Mouse (Mus musculus) heart, postnatal 10 days (tissue): ENCODE data around the gene Ndst2. TPM values are rescaled to one million over a fixed set of nuclear protein-coding genes. Genes with fewer than 3 reads are reported as not detected.

ENCODE experiments used
- DNase-seq, 2 experiments: peaks; one replicate each; pipeline ENCODE4 v3.0.0; 2021
- intact Hi-C: fragments of 180-260 bp; cut with DNase I; formaldehyde crosslinking; loops from one replicate; pipeline ENCODE4 v1.15.1; 2025
- total RNA-seq, 2 experiments: library from RNA; stranded (reverse); gene quantifications; 2 replicates each; pipeline ENCODE4 v1.2.3; 2021

The Ndst2 gene
- total RNA-seq: 10 to 100 TPM; 15.5 to 18.3 TPM

DNA sequence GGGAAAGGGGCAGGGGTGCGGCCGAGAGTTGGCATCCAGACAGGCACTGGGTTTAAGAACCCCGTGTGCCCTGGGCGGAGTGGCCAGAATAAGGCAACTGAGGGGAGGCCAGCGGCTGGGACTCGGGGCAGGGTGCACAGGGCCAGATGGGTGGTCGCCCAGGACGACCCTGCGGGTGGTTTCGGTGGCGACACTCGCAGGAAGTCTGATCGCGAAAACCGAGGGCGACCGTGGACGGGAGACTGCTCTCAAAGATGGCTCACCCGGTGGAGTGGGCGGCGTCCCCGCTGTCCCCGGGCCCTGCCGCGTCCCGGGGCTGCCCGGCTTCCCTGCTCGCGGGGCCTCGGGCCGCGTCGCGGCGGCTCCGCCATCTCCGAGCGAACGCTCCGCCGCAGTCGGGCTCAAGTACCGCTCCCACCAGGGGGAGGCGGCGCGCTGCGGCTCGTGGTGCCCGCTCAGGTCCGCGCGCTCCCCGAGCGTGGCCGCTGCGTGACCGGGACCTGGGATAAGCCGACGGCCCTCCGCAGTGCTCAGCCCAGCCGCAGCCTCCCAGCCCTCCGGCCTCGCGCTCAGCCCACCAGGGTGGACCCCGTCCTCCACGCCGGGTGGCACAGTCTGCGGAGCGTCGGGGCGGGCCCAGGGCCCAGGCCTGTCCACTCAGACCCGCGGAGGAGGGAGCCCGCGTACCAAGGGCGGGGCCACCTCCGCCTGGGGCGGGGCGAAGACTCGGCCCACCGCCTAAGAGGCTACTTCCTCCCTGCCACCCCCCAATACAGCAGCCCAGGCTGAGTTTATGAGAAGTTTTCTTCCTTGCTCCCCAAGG, at the start of gene Ndst2:
Gene Ndst2 (minus strand): TSS at position 611 of the 823 bp plus-strand sequence.
- intact Hi-C loops: no loop called here
- peak; percentile 91 to 93 for DNase-seq

DNA sequence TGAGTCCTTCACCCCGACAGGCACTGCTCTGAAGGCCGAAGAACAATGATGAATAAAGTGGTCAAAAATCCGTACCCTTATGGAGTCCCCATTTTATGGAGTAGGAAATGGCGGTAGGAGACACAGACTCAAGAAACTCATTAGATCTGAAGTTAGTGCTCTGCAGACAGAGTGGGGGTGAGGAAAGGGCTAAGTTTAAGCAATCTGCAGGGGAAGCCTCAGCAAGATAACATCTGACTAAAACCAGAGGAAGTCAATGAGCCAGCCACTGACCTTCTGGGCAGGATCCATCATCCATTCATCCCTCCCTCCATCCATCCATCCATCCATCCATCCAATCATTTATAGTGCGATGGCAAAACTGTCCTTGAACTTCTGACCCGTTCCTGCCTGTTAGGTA, 49.2 kb upstream of the Ndst2 start:
- no peak for DNase-seq
- intact Hi-C loops: no loop called here

GRCm38 (mm10) chr14:20782860-20783259, 48.5 kb upstream of the Ndst2 start:
- DNase-seq: no peak
- intact Hi-C loops: no loop called here

DNA sequence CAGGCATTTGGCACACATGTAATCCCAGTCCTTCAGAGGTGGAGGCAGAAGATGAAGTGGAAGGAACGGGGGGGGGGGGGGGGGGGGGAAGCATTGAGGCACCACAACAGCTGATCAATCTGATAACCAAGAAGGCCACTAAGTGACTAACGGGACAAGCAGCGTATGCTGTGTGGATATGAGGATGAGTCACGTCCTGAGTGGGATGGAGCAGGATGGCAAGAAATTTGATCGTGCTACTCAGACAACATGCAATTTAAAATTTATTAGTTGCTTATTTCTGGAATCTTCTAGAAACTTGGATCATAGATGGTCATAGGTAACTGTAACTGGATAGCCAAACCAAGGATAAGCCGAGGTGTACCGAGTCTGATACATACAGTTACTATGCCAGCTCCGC, 45.9 kb upstream of the Ndst2 start:
- DNase-seq: no peak
- intact Hi-C loops: no loop called here

- intact Hi-C loops: no loop called here
- DNase-seq: no peak
Measured at GRCm38 (mm10) chr14:20778496-20778895, 44.1 kb upstream of the Ndst2 start.

- DNase-seq: no peak
- intact Hi-C loops: no loop called here
Measured at GRCm38 (mm10) chr14:20775661-20776060, 41.3 kb upstream of the Ndst2 start.

DNA sequence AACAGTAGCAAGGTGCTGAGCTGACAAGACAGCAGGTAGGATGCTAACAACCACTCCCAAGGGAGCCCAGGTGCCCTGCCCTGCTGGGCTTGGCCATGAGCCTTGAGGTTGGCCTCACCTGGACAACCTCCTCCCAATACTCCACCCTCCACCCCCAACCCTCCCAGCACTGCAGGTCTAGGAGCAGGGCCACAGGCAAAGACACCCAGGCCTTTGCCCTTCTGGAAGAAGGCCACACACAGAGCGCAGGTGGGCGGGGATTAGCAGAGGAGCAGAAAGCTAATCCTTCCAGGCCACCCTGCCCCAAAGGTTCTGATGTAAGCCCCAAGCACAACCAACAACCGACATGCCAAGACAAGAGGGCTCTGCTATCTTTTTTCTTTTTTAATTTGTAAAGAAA, 39.0 kb upstream of the Ndst2 start:
- intact Hi-C loops: no loop called here
- DNase-seq: no peak

DNA sequence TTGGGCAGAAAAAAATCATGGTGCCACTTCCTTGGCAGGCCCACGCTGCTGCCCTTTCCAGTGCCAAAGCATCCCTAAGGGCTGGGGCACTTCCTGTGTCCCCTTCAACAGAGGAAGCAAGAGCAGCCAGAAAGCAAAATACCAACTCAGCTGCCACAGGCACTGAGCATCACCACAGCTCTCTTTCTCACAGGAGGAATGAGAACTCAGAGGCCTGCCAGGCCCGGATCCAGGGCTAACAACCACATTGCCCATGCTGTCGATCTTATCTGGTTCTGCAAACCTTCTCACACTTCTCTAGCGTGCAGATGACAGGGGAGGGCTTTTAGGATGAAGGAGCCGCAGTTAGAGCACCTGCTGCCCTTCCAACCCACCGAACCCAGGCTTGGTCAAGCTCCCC, 38.4 kb upstream of the Ndst2 start:
- no peak for DNase-seq
- intact Hi-C loops: no loop called here

GRCm38 (mm10) chr14:20771941-20772340, 37.6 kb upstream of the Ndst2 start:
- no peak for DNase-seq
- intact Hi-C loops: loop anchor here (2.0 kb wide), 1 partner anchor 13 kb away; no protein-coding TSS in a partner anchor

- intact Hi-C loops: no loop called here
- peak; percentile 70 to 72 for DNase-seq
Measured at GRCm38 (mm10) chr14:20768581-20768980, 34.2 kb upstream of the Ndst2 start.

GRCm38 (mm10) chr14:20767936-20768335, 33.6 kb upstream of the Ndst2 start:
- intact Hi-C loops: no loop called here
- peak in 1 of 2 experiments; percentile 21 for DNase-seq

DNA sequence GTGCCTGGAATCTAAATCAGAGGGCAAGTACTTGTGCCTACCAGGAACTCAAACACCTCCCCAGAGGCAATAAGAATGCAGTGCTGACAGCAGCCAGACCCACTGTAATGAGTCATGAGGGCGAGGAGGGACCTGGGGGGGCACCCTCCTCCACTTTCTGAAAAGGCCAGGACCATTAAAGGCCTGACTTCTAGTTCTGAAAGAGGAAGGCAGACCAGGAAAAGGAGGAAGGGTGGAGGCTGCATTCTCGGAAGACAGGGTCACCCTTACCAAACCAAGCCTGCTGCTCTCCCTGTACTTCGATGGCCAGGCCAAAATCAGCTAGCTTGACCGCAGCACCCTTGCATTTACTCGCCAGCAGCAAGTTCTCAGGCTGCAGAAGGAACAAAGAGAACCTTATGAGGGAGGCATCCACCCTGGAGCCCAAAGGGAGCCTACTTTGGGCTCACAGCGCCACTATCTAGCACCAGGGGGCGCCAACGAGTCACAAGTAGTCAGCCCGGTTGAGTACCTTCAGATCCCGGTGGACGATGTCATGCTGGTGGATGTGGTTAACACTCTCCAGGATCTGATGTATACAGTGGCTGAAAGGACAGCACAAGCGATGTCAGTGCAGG, 31.4 kb upstream of the Ndst2 start:
- peak; percentile 92 to 96 for DNase-seq
- intact Hi-C loops: loop anchor here (1.0 to 2.0 kb wide), 2 partner anchors 33 to 107 kb away; no protein-coding TSS in a partner anchor

GRCm38 (mm10) chr14:20764942-20765341, 30.6 kb upstream of the Ndst2 start:
- intact Hi-C loops: loop anchor here (2.0 kb wide), 1 partner anchor 108 kb away; no protein-coding TSS in a partner anchor
- no peak for DNase-seq

GRCm38 (mm10) chr14:20758768-20759435, 24.5 kb upstream of the Ndst2 start:
- intact Hi-C loops: no loop called here
- no peak for DNase-seq

- intact Hi-C loops: no loop called here
- peak; percentile 63 to 64 for DNase-seq
Measured at GRCm38 (mm10) chr14:20757370-20757907, 23.1 kb upstream of the Ndst2 start.

DNA sequence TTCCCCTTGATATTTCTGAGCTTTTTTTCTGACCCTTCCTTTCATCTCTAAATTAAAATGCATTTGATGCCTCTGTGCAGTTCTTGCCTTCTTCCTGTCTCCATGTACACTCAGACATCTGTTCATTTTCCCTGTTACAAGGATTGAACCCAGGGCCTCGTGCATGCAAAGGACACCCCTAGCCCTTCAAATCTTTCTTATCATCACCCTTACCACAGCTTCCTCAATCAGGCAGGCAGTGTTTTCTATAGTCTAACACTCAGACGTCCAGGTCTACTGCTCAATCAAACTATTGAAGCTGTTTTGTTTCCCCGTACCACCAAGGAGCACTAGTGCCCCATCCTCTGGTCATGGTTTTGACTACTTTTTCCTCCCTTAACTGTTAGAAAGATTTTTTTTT, 19.4 kb upstream of the Ndst2 start:
- DNase-seq: no peak
- intact Hi-C loops: no loop called here

- DNase-seq: no peak
- intact Hi-C loops: no loop called here
Measured at GRCm38 (mm10) chr14:20750503-20750902, 16.1 kb upstream of the Ndst2 start.

- no peak for DNase-seq
- intact Hi-C loops: no loop called here
Measured at GRCm38 (mm10) chr14:20749494-20750051, 15.2 kb upstream of the Ndst2 start.

- intact Hi-C loops: no loop called here
- DNase-seq: no peak
Measured at GRCm38 (mm10) chr14:20748388-20748787, 14.0 kb upstream of the Ndst2 start.

- intact Hi-C loops: no loop called here
- no peak for DNase-seq
Measured at GRCm38 (mm10) chr14:20746935-20747334, 12.6 kb upstream of the Ndst2 start.

DNA sequence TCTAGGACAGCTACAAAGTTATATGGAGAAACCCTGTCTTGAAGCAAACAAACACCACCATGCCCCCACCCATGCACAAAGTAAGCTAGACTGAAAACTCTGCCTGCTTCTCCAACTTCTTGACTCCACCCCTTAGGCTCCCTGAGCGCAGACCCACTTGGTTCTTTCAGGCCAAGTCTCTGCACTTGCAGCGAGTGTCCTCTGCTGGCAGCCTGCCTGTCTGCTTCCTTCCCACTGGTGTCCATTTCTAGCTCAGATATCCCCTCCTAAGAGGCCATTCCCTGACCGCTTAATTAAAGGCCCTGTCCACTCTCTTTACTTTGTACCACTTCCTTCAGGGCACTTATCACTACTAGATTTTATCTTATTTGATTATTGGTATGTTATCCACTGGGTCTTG, 9.3 kb upstream of the Ndst2 start:
- intact Hi-C loops: no loop called here
- no peak for DNase-seq
